Mouse (Mus musculus) C2C12 (cell line): ENCODE data around the gene Plrg1. TPM values are rescaled to one million over a fixed set of nuclear protein-coding genes. Genes with fewer than 3 reads are reported as not detected.

ENCODE experiments used
- H3K27me3 ChIP-seq: one replicate; pipeline ENCODE4 v1.6.1; 2011; ENCODE audit not compliant: control insufficient read depth, insufficient read depth, insufficient read length
- H3K36me3 ChIP-seq: one replicate; pipeline ENCODE4 v1.6.1; 2011; ENCODE audit not compliant: control insufficient read depth, insufficient read depth
- H3K4me3 ChIP-seq: one replicate; pipeline ENCODE4 v1.5.1; 2011; ENCODE audit warnings: mild to moderate bottlenecking, control low read depth; ENCODE audit not compliant: poor library complexity, insufficient read depth, severe bottlenecking
- H3K79me2 ChIP-seq: one replicate; pipeline ENCODE4 v1.6.1; 2011; ENCODE audit not compliant: control insufficient read depth, insufficient read depth
- H3K79me3 ChIP-seq: one replicate; pipeline ENCODE4 v1.6.1; 2011; ENCODE audit warnings: low read depth, control low read depth
- H3ac ChIP-seq: one replicate; pipeline ENCODE3; 2011; ENCODE audit warnings: low read depth; ENCODE audit not compliant: control insufficient read depth, insufficient read length
- CEBPB ChIP-seq: IDR thresholded peaks from one replicate; pipeline ENCODE4 v1.6.1; 2011; ENCODE audit warnings: low read depth, mild to moderate bottlenecking, control low read depth, moderate library complexity
- CTCF ChIP-seq: IDR thresholded peaks from one replicate; pipeline ENCODE4 v1.5.1; 2011; ENCODE audit not compliant: control insufficient read depth, insufficient read depth, insufficient read length
- FOSL1 ChIP-seq: IDR thresholded peaks from one replicate; pipeline ENCODE4 v1.8.0; 2011; ENCODE audit warnings: mild to moderate bottlenecking, low read length; ENCODE audit not compliant: poor library complexity, insufficient read depth, severe bottlenecking
- MAX ChIP-seq: IDR thresholded peaks from one replicate; pipeline ENCODE4 v1.6.1; 2011; ENCODE audit warnings: mild to moderate bottlenecking, control low read depth
- MYOD1 ChIP-seq: IDR thresholded peaks from one replicate; pipeline ENCODE4 v1.6.1; 2011; ENCODE audit warnings: low read depth; ENCODE audit not compliant: control insufficient read depth, insufficient read length
- MYOG ChIP-seq: IDR thresholded peaks from one replicate; pipeline ENCODE4 v1.6.1; 2011; ENCODE audit not compliant: control insufficient read depth, insufficient read length; ENCODE audit errors: extremely low read depth
- USF1 ChIP-seq: IDR thresholded peaks from one replicate; pipeline ENCODE4 v1.6.1; 2011; ENCODE audit warnings: low read depth, mild to moderate bottlenecking, control low read depth, moderate library complexity
- polyA plus RNA-seq: library from polyadenylated mRNA; unstranded; fragments of >200 nt; fragmentation: generic; extraction: Trizol; gene quantifications from one replicate; pipeline ENCODE4 v1.2.1, GENCODE M21; 2012; ENCODE audit warnings: missing spikeins

Plrg1 gene
- polyA plus RNA-seq, 1 experiment = 58.2 TPM

- TF ChIP-seq MAX = no peak
- TF ChIP-seq FOSL1 = no peak
- TF ChIP-seq MYOG = no peak
- no peak for TF ChIP-seq CTCF
- TF ChIP-seq CEBPB = no peak
- no peak for TF ChIP-seq MYOD1
- TF ChIP-seq USF1 = no peak
- Histone ChIP-seq H3K36me3 (peaks cover 9% of the 10 kb centered on the region), H3K27me3 (peaks cover 4% of the 10 kb centered on the region), H3K79me3 (peaks cover 17% of the 10 kb centered on the region), H3ac (no peak overlapping the region), H3K79me2 (peaks cover 20% of the 10 kb centered on the region), H3K4me3 (no peak overlapping the region)
These were observed 1.6 kb upstream of the Plrg1 start for GRCm38 (mm10) chr3:83053758-83054157.

GRCm38 (mm10) chr3:83054759-83055158 is 563 bp upstream of the Plrg1 start:
- Histone ChIP-seq H3K79me2 (peaks cover 20% of the 10 kb centered on the region), H3K79me3 (peaks cover 17% of the 10 kb centered on the region), H3K4me3 (peak overlapping the region; percentile 11), H3ac (no peak overlapping the region), H3K36me3 (peaks cover 18% of the 10 kb centered on the region), H3K27me3 (peaks cover 4% of the 10 kb centered on the region)
- TF ChIP-seq CTCF = no peak
- no peak for TF ChIP-seq CEBPB
- TF ChIP-seq MYOD1 = no peak
- TF ChIP-seq FOSL1 = no peak
- TF ChIP-seq MYOG = no peak
- TF ChIP-seq MAX = no peak
- TF ChIP-seq USF1 = no peak

- Histone ChIP-seq H3K27me3 (peaks cover 4% of the 10 kb centered on the region), H3K4me3 (no peak overlapping the region), H3ac (no peak overlapping the region), H3K79me2 (peaks cover 20% of the 10 kb centered on the region), H3K36me3 (peaks cover 36% of the 10 kb centered on the region), H3K79me3 (peaks cover 17% of the 10 kb centered on the region)
- TF ChIP-seq CTCF (no peak), USF1 (no peak), MAX (no peak), MYOD1 (no peak), MYOG (no peak), CEBPB (no peak), FOSL1 (no peak)
These were observed 1.7 kb downstream of the Plrg1 start for GRCm38 (mm10) chr3:83057046-83057445.

- Histone ChIP-seq H3K36me3 (peaks cover 73% of the 10 kb centered on the region), H3K27me3 (no peaks in the 10 kb centered on the region), H3K79me3 (no peaks in the 10 kb centered on the region), H3ac (no peak overlapping the region), H3K4me3 (no peak overlapping the region), H3K79me2 (no peaks in the 10 kb centered on the region)
- no peak for TF ChIP-seq MYOD1
- no peak for TF ChIP-seq MYOG
- no peak for TF ChIP-seq MAX
- no peak for TF ChIP-seq CTCF
- no peak for TF ChIP-seq USF1
- TF ChIP-seq FOSL1 = no peak
- TF ChIP-seq CEBPB = no peak
These were observed 12.6 kb downstream of the Plrg1 start for GRCm38 (mm10) chr3:83067920-83068319.

- peaks cover 68% of the 10 kb centered on the region for H3K36me3 ChIP-seq
- TF ChIP-seq FOSL1 (no peak), USF1 (no peak), MYOD1 (no peak)
- no peaks in the 10 kb centered on the region for H3K79me2 ChIP-seq
- H3K4me3 ChIP-seq = no peak overlapping the region
- no peak overlapping the region for H3ac ChIP-seq
- H3K27me3 ChIP-seq = no peaks in the 10 kb centered on the region
- no peaks in the 10 kb centered on the region for H3K79me3 ChIP-seq
These were observed 13.5 kb downstream of the Plrg1 start for GRCm38 (mm10) chr3:83068869-83069268.

- Histone ChIP-seq H3K36me3 (peaks cover 68% of the 10 kb centered on the region), H3K4me3 (no peak overlapping the region), H3ac (no peak overlapping the region), H3K27me3 (no peaks in the 10 kb centered on the region), H3K79me2 (no peaks in the 10 kb centered on the region), H3K79me3 (no peaks in the 10 kb centered on the region)
- no peak for TF ChIP-seq USF1
- TF ChIP-seq CEBPB = no peak
- no peak for TF ChIP-seq FOSL1
- no peak for TF ChIP-seq MYOG
- TF ChIP-seq MYOD1 = no peak
- TF ChIP-seq CTCF = no peak
- no peak for TF ChIP-seq MAX
These were observed 14.9 kb downstream of the Plrg1 start for GRCm38 (mm10) chr3:83070231-83070630.
